Mouse (Mus musculus) induced T-regulatory cell, adult 2 months (primary cell): ENCODE results near the gene Olfr110.
"Not testable (repeated sequence)": the region's sequence is repeated elsewhere in the genome, so short reads cannot be mapped to it uniquely, and the experiment has no call there.

Experiments
- DNase-seq: peaks from one replicate; pipeline ENCODE4 v3.0.0-alpha.2; 2012; ENCODE audit warnings: low read depth

Olfr110 gene

GRCm38 (mm10) chr17:37491930-37492518 lies at the start of gene Olfr110:
Olfr110 (plus strand) TSS chr17:37492468.
- no peak for DNase-seq

GRCm38 (mm10) chr17:37445180-37445579 lies 47.1 kb upstream of the Olfr110 start, which contains the start of gene Olfr108:
Olfr108 (plus strand) TSS chr17:37445480.
- DNase-seq = no peak

GRCm38 (mm10) chr17:37458616-37459015 lies 33.7 kb upstream of the Olfr110 start, which contains the start of gene Olfr109:
Olfr109 (plus strand) TSS chr17:37458916.
- DNase-seq = no peak

GRCm38 (mm10) chr17:37483452-37483851 lies 8.8 kb upstream of the Olfr110 start, which contains the start of gene H2-M2:
H2-M2 (minus strand) TSS chr17:37483552.
- DNase-seq = no peak

GRCm38 (mm10) chr17:37507730-37508129 lies 15.5 kb downstream of the Olfr110 start, which contains the start of gene Olfr111:
Olfr111 (plus strand) TSS chr17:37508030.
- no peak for DNase-seq

- DNase-seq = not testable (repeated sequence)
Observed at GRCm38 (mm10) chr17:37524612-37525011, 32.3 kb downstream of the Olfr110 start.

- not testable (repeated sequence) for DNase-seq
Observed at GRCm38 (mm10) chr17:37525427-37525826, 33.2 kb downstream of the Olfr110 start.

GRCm38 (mm10) chr17:37535173-37535572 lies 42.9 kb downstream of the Olfr110 start:
- DNase-seq = no peak

GRCm38 (mm10) chr17:37538416-37538815 lies 46.1 kb downstream of the Olfr110 start:
- not testable (repeated sequence) for DNase-seq

- no peak for DNase-seq
Observed at GRCm38 (mm10) chr17:37541454-37542119, 49.3 kb downstream of the Olfr110 start.

GRCm38 (mm10) chr17:37543800-37544435 lies 51.6 kb downstream of the Olfr110 start:
- no peak for DNase-seq
